Comparison of ENCODE assay signal across 10 mouse cellular contexts in genomic region chr7:113347271-113347670, GRCm38 (mm10). TPM values are rescaled to one million over a fixed set of nuclear protein-coding genes. Genes with fewer than 3 reads are reported as not detected.
DNase-seq lines count a peak whose midpoint lies in the region; ATAC-seq and TF ChIP-seq lines count a peak whose summit lies in the region.
"Had no signal": no experiment of that assay in that cellular context is flagged by ENCODE, and none has a peak within 500 bp of the region (broad histone marks: within the 10 kb centered on the region; RNA-seq: fewer than 3 reads in every experiment).

No protein-coding gene starts in this region.

- no peak overlapping the region for H3K4me2 ChIP-seq in heart, postnatal 0 days (ENCODE audit: low read depth, low read length)

- TF ChIP-seq EP300 in heart, postnatal 0 days (IDR thresholded peaks at IDR 0.05; ENCODE audit: low read depth) = no peak

- H3K9ac ChIP-seq in heart, postnatal 0 days (replicated peaks; ENCODE audit: low read depth, low read length) = no peak overlapping the region

- intact Hi-C loops in left cerebral cortex, postnatal 36 days (cut with DNase I) = no loop called here

- no peak for TF ChIP-seq CTCF in heart, postnatal 0 days (IDR thresholded peaks at IDR 0.05; ENCODE audit: low read depth)

- peak; percentile 1 for DNase-seq in adrenal gland, adult 2 months
- no peak for DNase-seq in adrenal gland, adult 18-20 months (ENCODE audit: low spot score in 2 of 2)
- peak; percentile 83 to 90 for DNase-seq in cerebellum, adult 18-20 months
- DNase-seq in heart, postnatal 0 days (ENCODE audit: low spot score) = peak; percentile 40
- peak; percentile 62 to 69 for DNase-seq in left cerebral cortex, postnatal 36 days (ENCODE audit: low spot score in 2 of 2)
- no peak for DNase-seq in kidney, adult 8-10 months
- no peak for DNase-seq in kidney, postnatal 14 days

- 14% methylated on average over 4 of the region's 4 CpGs for WGBS in heart, postnatal 0 days

- no peak overlapping the region for H3K4me3 ChIP-seq in heart, postnatal 0 days (ENCODE audit: low read depth, low read length)
- H3K4me3 ChIP-seq: megakaryocyte, embryonic 14.5 days had no signal

- peaks cover 7% of the 10 kb centered on the region; the same call in 1 of the 2 replicates for H3K4me1 ChIP-seq in heart, postnatal 0 days (ENCODE audit: control insufficient read depth, insufficient read depth)
- H3K4me1 ChIP-seq: megakaryocyte, embryonic 14.5 days had no signal

- no peaks in the 10 kb centered on the region for H3K9me3 ChIP-seq in heart, postnatal 0 days (replicated peaks; ENCODE audit: control insufficient read depth, low read length)
- H3K9me3 ChIP-seq: megakaryocyte, embryonic 14.5 days had no signal

- H3K27me3 ChIP-seq in heart, postnatal 0 days (ENCODE audit: control insufficient read depth, insufficient read depth, low read length) = no peaks in the 10 kb centered on the region
- H3K27me3 ChIP-seq: megakaryocyte, embryonic 14.5 days had no signal

- no peaks in the 10 kb centered on the region for H3K36me3 ChIP-seq in heart, postnatal 0 days (replicated peaks; ENCODE audit: control insufficient read depth, insufficient read depth, low read length)

- peak; percentile 51; the same call in 1 of the 2 replicates for ATAC-seq in heart, postnatal 0 days (ENCODE audit: insufficient read depth, low read depth)
- no peak for ATAC-seq in activated CD4-positive, CD25-positive, alpha-beta regulatory T cell, adult 4 months

- no peak overlapping the region for H3K27ac ChIP-seq in heart, postnatal 0 days (ENCODE audit: low read depth)

RNA-seq across cellular contexts. Expression of gene Btbd10, which starts 21.9 kb away (rescaled TPM):
- total RNA-seq in adrenal gland, adult 2 months (2021) = 10 to 100 TPM; 13.3 to 15.4 TPM
- 24.5 and 27.8 TPM in 2 replicates for polyA plus RNA-seq in adrenal gland, adult 2 months (2012; rRNA removed)
- 10 to 100 TPM; 15.0 to 18.6 TPM for total RNA-seq in adrenal gland, adult 18-20 months (2021)
- total RNA-seq in heart, postnatal 0 days (2014; rRNA removed; ENCODE audit: low replicate concordance) = 13.9 and 18.4 TPM in 2 replicates
- 16.8 and 17.7 TPM in 2 replicates for polyA plus RNA-seq in heart, postnatal 0 days (2015; fragmentation: Nextera tagmentation; extraction: Ambion mirVana)
- 100 to 1,000 TPM in 1 of 2 experiments, 10 to 100 TPM in 1; 92.2 to 100 TPM for total RNA-seq in left cerebral cortex, postnatal 36 days (2021)
- 1 to 10 TPM; 8.1 to 9.7 TPM for polyA plus RNA-seq in activated CD4-positive, CD25-positive, alpha-beta regulatory T cell, adult 4 months (2017; shearing (Covaris generic))

RNA-seq across cellular contexts. Expression of gene Pth, which starts 41.1 kb away (rescaled TPM):
- not detected for total RNA-seq in adrenal gland, adult 2 months (2021)
- not detected in 2 replicates for polyA plus RNA-seq in adrenal gland, adult 2 months (2012; rRNA removed)
- total RNA-seq in adrenal gland, adult 18-20 months (2021) = not detected
- not detected in 2 replicates for total RNA-seq in heart, postnatal 0 days (2014; rRNA removed; ENCODE audit: low replicate concordance)
- not detected in 2 replicates for polyA plus RNA-seq in heart, postnatal 0 days (2015; fragmentation: Nextera tagmentation; extraction: Ambion mirVana)
- total RNA-seq in left cerebral cortex, postnatal 36 days (2021) = not detected
- polyA plus RNA-seq in activated CD4-positive, CD25-positive, alpha-beta regulatory T cell, adult 4 months (2017; shearing (Covaris generic)) = not detected
- total RNA-seq: heart, postnatal 36 days had no signal

Comparison
In these comparisons a context has a peak if more than half of its experiments do, and no peak if none do; other contexts are left out.
1. DNase-seq: peak in adrenal gland, adult 2 months (single experiment), cerebellum, adult 18-20 months (2 of 2), heart, postnatal 0 days (single experiment) and left cerebral cortex, postnatal 36 days (2 of 2); none in adrenal gland, adult 18-20 months (0 of 2), kidney, adult 8-10 months (0 of 2) and kidney, postnatal 14 days (single experiment).